In the genomic region with DNA sequence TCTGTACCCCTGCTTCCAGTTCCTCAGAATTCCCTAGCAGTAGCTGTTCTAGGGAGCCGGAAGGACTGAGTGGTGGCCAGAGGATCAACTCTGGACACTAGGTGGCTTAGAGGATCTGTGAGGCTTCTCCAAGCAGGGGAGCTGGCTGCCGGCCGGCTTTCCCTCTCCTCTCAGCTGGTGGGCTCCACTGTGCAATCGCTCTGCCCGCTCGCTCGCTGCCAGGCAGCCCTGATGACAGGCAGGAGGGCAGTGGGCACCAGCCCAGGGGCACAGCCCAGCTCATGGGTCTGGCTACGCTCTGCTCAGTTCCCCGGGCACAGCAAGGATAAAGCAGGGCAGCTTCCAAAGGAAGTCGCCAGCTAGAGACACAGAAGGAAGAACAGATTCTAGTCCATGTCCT, we compare ENCODE assay signal across 9 mouse cellular contexts. TPM values are rescaled to one million over a fixed set of nuclear protein-coding genes. Genes with fewer than 3 reads are reported as not detected.
A peak's percentile ranks its signal among the peaks of the same experiment; 100 is the strongest.
DNase-seq lines count a peak whose midpoint lies in the region; ATAC-seq lines count a peak whose summit lies in the region.
"Had no signal": no experiment of that assay in that cellular context is flagged by ENCODE, and none has a peak within 500 bp of the region (broad histone marks: within the 10 kb centered on the region; RNA-seq: fewer than 3 reads in every experiment).

No protein-coding gene starts in this region.

- peaks cover 85% of the 10 kb centered on the region for H3K4me1 ChIP-seq in heart, embryonic 12.5 days (replicated peaks)
- peaks cover 67% of the 10 kb centered on the region for H3K4me1 ChIP-seq in kidney, embryonic 15.5 days
- H3K4me1 ChIP-seq in stomach, embryonic 15.5 days, result peaks cover 22% of the 10 kb centered on the region

- peak overlapping the region; percentile 63 for H3K4me2 ChIP-seq in heart, embryonic 12.5 days
- peak overlapping the region; percentile 48 for H3K4me2 ChIP-seq in kidney, embryonic 15.5 days
- H3K4me2 ChIP-seq in stomach, embryonic 15.5 days, result no peak overlapping the region

- WGBS in heart, embryonic 12.5 days, result 18% methylated on average over 9 of the region's 10 CpGs
- 24% methylated on average over 10 of the region's 10 CpGs for WGBS in kidney, embryonic 15.5 days
- WGBS in stomach, embryonic 15.5 days, result 23% methylated on average over 10 of the region's 10 CpGs

- intact Hi-C loops in left cerebral cortex, postnatal 10 days (cut with DNase I), result no loop called here

- peak; percentile 50 to 74 for DNase-seq in left cerebral cortex, postnatal 10 days (ENCODE audit: extremely low spot score in 1 of 2, low spot score in 2 of 2)
- DNase-seq in left cerebral cortex, adult 18-20 months (ENCODE audit: low spot score in 2 of 2), result no peak
- DNase-seq in embryo, embryonic 10 days (ENCODE audit: low spot score), result peak; percentile 77
- DNase-seq in lung, postnatal 10 days, result peak; percentile 72
- DNase-seq in spleen, adult 12 weeks (ENCODE audit: low spot score), result no peak

- peaks cover 28% of the 10 kb centered on the region for H3K27me3 ChIP-seq in heart, embryonic 12.5 days (replicated peaks)
- peaks cover 78% of the 10 kb centered on the region for H3K27me3 ChIP-seq in kidney, embryonic 15.5 days
- peaks cover 7% of the 10 kb centered on the region for H3K27me3 ChIP-seq in stomach, embryonic 15.5 days (replicated peaks)

- H3K9ac ChIP-seq in heart, embryonic 12.5 days, result peak overlapping the region; percentile 64
- peak overlapping the region; percentile 24; the same call in 1 of the 2 replicates for H3K9ac ChIP-seq in kidney, embryonic 15.5 days
- H3K9ac ChIP-seq in stomach, embryonic 15.5 days, result no peak overlapping the region

- peak overlapping the region; percentile 59 for H3K27ac ChIP-seq in heart, embryonic 12.5 days (ENCODE audit: poor library complexity, severe bottlenecking)
- H3K27ac ChIP-seq in kidney, embryonic 15.5 days, result no peak overlapping the region
- H3K27ac ChIP-seq in stomach, embryonic 15.5 days, result no peak overlapping the region

- peak; percentile 33; the same call in 1 of the 2 replicates for ATAC-seq in heart, embryonic 12.5 days (ENCODE audit: insufficient number of reproducible peaks, low FRiP score)
- ATAC-seq in kidney, embryonic 15.5 days (replicated peaks; ENCODE audit: low FRiP score), result peak; percentile 59
- 0 out of 2 replicates have a peak, but pooled peaks have one; percentile 23 for ATAC-seq in stomach, embryonic 15.5 days (ENCODE audit: insufficient read depth, low FRiP score, low read depth)

- H3K4me3 ChIP-seq in heart, embryonic 12.5 days, result peak overlapping the region; percentile 30
- H3K4me3 ChIP-seq in kidney, embryonic 15.5 days (replicated peaks), result no peak overlapping the region
- H3K4me3 ChIP-seq in stomach, embryonic 15.5 days (replicated peaks), result no peak overlapping the region

- no peaks in the 10 kb centered on the region for H3K9me3 ChIP-seq in heart, embryonic 12.5 days (replicated peaks)
- H3K9me3 ChIP-seq in kidney, embryonic 15.5 days (replicated peaks), result no peaks in the 10 kb centered on the region
- no peaks in the 10 kb centered on the region for H3K9me3 ChIP-seq in stomach, embryonic 15.5 days
- H3K9me3 ChIP-seq: G1E had no signal

- H3K36me3 ChIP-seq in heart, embryonic 12.5 days, result no peaks in the 10 kb centered on the region
- no peaks in the 10 kb centered on the region for H3K36me3 ChIP-seq in kidney, embryonic 15.5 days
- H3K36me3 ChIP-seq in stomach, embryonic 15.5 days, result no peaks in the 10 kb centered on the region
- H3K36me3 ChIP-seq: G1E had no signal

RNA-seq across cellular contexts. Expression of a gene that starts 7.7 kb away (rescaled TPM):
- 1 to 10 TPM; 1.1 to 1.6 TPM for total RNA-seq in left cerebral cortex, postnatal 10 days (2021)
- 1 to 10 TPM; 1.2 to 1.4 TPM for total RNA-seq in left cerebral cortex, adult 18-20 months (2021)
- 23.6 and 26.1 TPM in 2 replicates for polyA plus RNA-seq in heart, embryonic 12.5 days (2016; fragmentation: Nextera tagmentation; extraction: Ambion mirVana)
- polyA plus RNA-seq in kidney, embryonic 15.5 days (2015; fragmentation: Nextera tagmentation; extraction: Ambion mirVana), result 7.1 and 7.3 TPM in 2 replicates
- 8.9 and 10.2 TPM in 2 replicates for polyA plus RNA-seq in stomach, embryonic 15.5 days (2015; fragmentation: Nextera tagmentation; extraction: Ambion mirVana)

Comparison
In these comparisons a context has a peak if more than half of its experiments do, and no peak if none do; other contexts are left out.
1. DNase-seq: peak in left cerebral cortex, postnatal 10 days (2 of 2), embryo, embryonic 10 days (single experiment) and lung, postnatal 10 days (single experiment); none in left cerebral cortex, adult 18-20 months (0 of 2) and spleen, adult 12 weeks (single experiment).
2. Peak in every context shown above with its lines, with median percentiles within 50 percentile points of each other: ATAC-seq.